Mouse (Mus musculus): ENCODE results near the gene Qprt.

DNA sequence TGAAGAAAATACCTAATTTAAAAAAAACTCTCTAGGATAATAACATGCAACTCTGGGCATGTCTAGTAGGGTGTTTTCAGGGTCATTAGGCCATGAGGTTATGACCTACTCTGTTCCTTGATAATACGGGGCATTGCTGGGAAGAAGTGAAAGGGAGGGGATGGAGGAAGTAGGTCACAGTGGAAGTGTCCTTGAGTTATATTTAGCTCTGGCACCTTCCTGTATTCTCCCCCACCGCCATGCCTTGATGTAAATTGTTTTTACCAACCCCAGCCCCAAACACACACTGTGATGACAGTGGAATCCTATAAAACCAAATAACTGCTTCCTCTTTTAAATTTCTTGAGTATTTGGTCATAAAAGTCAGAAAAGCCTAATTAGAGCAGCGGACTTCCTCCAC is 42.0 kb downstream of the Qprt start:
- TF ChIP-seq CHD2 (IDR thresholded peaks at IDR 0.05; ENCODE audit: low read depth, low read length), result no peak
- no peak for TF ChIP-seq HCFC1 (IDR thresholded peaks at IDR 0.05; ENCODE audit: borderline replicate concordance, insufficient read depth, low read length)

Measured in ES-E14 (cell line).